Mouse (Mus musculus) olfactory bulb, adult 2 months (tissue): ENCODE results near the gene Gm16181.

Experiments
- CTCF ChIP-seq: fragments of 200-500 bp; IDR thresholded peaks from 2 replicates; pipeline ENCODE4 v1.5.1; 2012; ENCODE audit warnings: low read depth, mild to moderate bottlenecking, low read length, moderate library complexity; ENCODE audit not compliant: insufficient read depth
- POLR2A ChIP-seq: fragments of 200-500 bp; IDR thresholded peaks from 2 replicates; pipeline ENCODE4 v1.6.1; 2012; ENCODE audit warnings: mild to moderate bottlenecking, low read depth, low read length, moderate library complexity; ENCODE audit not compliant: insufficient read depth

DNA sequence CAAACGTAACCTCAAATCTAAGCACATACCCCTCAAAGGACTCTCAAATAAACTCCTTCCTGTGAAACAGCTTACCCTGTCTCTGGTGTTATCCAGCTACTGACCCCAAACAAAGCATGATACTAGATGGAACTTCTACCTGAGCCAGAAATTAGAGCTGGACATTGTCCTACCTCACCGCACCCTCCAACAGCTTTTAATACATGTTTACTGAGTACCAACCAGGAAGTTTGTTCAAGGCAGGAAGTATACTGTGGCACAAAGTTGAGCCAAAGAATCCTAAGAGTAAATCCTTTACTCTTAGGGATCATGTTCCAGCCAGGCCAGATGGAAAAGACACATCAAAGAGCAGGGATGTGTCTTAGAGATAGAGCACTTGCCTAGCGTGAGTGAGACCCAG lies 10.0 kb upstream of the Gm16181 start:
- no peak for TF ChIP-seq CTCF
- TF ChIP-seq POLR2A = no peak
